Mouse (Mus musculus): ENCODE data around the gene Dnaja1. TPM values are rescaled to one million over a fixed set of nuclear protein-coding genes. Genes with fewer than 3 reads are reported as not detected.

Dnaja1 gene
- 153 TPM for polyA plus RNA-seq (2014; fragmentation: Illumina TruSeq; extraction: RNeasy Lipid Tissue Mini Kit (QIAGEN cat#74804); ENCODE audit: insufficient read depth, low read depth, low replicate concordance)

DNA sequence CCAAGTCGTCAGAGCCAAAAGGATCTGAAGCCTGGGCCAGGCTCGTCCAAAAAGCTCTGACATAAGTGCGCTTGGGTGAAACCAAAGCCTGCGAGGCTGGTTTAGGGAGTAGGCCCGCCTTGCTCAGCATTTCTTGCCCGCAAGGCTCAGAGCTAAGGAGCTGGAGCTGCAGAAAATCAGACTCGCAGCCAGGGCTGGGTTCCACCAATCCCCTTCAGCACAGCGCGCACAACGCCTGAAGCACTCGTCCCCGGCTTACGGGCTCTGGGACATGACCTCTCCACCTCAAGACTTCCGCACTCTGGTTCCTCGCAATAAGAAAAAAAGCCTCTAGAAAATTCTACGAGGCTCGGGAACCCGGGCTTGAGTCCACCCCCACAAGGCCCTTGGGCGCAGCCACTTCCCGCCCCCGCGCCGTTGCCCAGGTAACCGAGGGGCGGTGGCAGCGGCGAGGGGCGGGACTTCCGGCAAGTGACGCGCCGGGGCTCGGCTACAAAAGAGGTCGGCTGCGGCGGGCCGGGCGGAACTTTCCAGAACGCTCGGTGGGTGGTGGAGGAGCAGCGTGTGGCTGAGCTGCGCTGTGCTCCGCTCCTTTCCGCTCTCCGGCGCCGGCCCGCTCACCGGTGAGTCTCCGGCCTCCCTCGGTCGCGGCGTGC, at the start of gene Dnaja1:
Gene Dnaja1 (plus strand): TSS at position 140 of the 656 bp plus-strand sequence.

DNA sequence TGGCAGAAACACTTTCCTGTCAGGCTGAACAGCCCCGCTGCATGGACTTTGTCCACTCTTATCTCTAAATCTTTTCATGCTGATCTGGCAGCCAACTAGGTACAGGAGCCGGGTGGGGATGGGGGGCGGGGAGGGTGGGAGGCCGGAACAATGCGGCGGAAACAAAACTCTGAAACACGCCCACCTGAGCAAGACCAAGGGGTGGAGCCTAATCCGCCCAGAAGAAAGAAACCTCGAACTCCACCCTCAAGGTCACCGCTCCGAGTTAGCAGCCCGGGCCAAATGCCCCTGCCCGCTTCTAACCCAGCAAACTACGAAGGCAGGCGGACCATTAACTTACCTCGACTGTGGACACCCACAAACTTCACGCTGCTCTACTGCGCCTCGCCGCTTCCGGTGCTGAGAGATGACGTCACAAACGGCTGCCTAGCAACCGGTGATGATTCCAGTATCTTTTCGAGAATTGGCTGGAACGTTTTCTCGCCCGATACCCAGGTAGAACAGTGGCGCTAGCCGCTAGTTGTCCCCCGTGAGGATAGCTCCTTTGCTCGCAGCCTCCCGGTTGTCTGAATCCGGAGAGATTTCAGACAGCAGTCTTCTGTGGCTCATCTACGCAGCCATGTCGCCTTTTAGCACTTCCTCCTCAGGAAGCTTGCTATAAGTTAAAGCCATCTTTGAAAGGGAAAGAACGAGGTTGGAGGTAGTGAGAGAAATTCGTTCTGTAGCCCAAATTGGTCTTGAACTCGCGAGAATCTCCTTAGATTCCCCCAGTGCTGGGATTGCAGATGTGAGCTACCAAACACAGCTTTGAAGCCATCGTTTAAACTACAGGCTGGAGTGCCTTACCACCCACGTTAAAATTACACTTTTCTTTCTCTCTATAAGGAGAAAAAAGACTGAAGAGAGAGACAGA, 18.9 kb upstream of the Dnaja1 start, which contains the start of gene Aptx:
Gene Aptx (minus strand): TSS at position 398 of the 913 bp plus-strand sequence.

DNA sequence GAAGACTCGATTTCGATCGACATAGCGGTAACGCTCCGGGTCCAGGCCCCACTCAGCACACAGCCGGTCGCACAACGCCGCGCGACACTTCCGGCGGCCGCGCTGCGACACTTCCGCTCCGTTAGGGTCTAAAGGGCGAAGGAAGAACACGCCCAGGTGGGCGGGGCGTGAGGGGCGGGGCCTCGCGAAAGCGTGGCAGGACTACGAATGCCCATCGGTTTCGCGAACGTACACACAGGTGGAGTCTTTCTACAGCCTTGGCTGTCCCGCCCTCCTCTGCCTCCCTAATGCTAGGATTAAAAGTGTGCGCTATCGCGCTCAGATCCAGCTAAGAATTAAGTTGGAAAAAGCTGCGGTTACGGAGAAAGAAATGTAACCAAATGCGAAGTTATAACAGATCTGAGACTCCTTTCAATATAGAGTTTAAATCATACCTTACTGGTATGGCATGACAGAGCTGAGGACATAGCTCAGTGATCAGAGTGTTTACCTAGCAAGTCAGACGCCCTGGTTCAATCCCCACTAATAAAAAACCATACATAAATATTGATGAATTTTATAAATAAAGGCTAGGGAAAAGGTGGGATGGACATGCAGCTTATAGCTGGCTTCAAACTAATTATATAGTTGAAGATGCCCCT, 36.0 kb downstream of the Dnaja1 start, which contains the start of gene Smu1:
Gene Smu1 (minus strand): TSS at position 144 of the 641 bp plus-strand sequence.

Other genes starting within 250 kb of the Dnaja1 start
- gene Tmem215, start 250.0 kb upstream of the Dnaja1 start, polyA plus RNA-seq (2014; fragmentation: Illumina TruSeq; extraction: RNeasy Lipid Tissue Mini Kit (QIAGEN cat#74804); ENCODE audit: insufficient read depth, low read depth, low replicate concordance), result 0.62 TPM
- gene Aptx, start 19.0 kb upstream of the Dnaja1 start, polyA plus RNA-seq (2014; fragmentation: Illumina TruSeq; extraction: RNeasy Lipid Tissue Mini Kit (QIAGEN cat#74804); ENCODE audit: insufficient read depth, low read depth, low replicate concordance), result 15.2 TPM
- gene Smu1, start 35.8 kb downstream of the Dnaja1 start, polyA plus RNA-seq (2014; fragmentation: Illumina TruSeq; extraction: RNeasy Lipid Tissue Mini Kit (QIAGEN cat#74804); ENCODE audit: insufficient read depth, low read depth, low replicate concordance), result 52.3 TPM
- gene B4galt1, start 131.9 kb downstream of the Dnaja1 start, polyA plus RNA-seq (2014; fragmentation: Illumina TruSeq; extraction: RNeasy Lipid Tissue Mini Kit (QIAGEN cat#74804); ENCODE audit: insufficient read depth, low read depth, low replicate concordance), result 39.3 TPM
- gene Spink4, start 197.9 kb downstream of the Dnaja1 start, polyA plus RNA-seq (2014; fragmentation: Illumina TruSeq; extraction: RNeasy Lipid Tissue Mini Kit (QIAGEN cat#74804); ENCODE audit: insufficient read depth, low read depth, low replicate concordance), result 10.8 TPM
- gene Bag1, start 226.1 kb downstream of the Dnaja1 start, polyA plus RNA-seq (2014; fragmentation: Illumina TruSeq; extraction: RNeasy Lipid Tissue Mini Kit (QIAGEN cat#74804); ENCODE audit: insufficient read depth, low read depth, low replicate concordance), result 295 TPM
- gene Chmp5, start 226.3 kb downstream of the Dnaja1 start, polyA plus RNA-seq (2014; fragmentation: Illumina TruSeq; extraction: RNeasy Lipid Tissue Mini Kit (QIAGEN cat#74804); ENCODE audit: insufficient read depth, low read depth, low replicate concordance), result 140 TPM
- gene Nfx1, start 248.8 kb downstream of the Dnaja1 start, polyA plus RNA-seq (2014; fragmentation: Illumina TruSeq; extraction: RNeasy Lipid Tissue Mini Kit (QIAGEN cat#74804); ENCODE audit: insufficient read depth, low read depth, low replicate concordance), result 18.6 TPM